Mouse (Mus musculus) embryonic fibroblast, embryonic 13.5 days (primary cell): ENCODE results near the gene Lamtor2. TPM values are rescaled to one million over a fixed set of nuclear protein-coding genes. Genes with fewer than 3 reads are reported as not detected.

Experiments
- H3K27ac ChIP-seq: 2 replicates; pipeline ENCODE4 v1.5.1; 2012; ENCODE audit warnings: low read length, control low read depth, inconsistent platforms; ENCODE audit not compliant: insufficient read depth
- H3K4me1 ChIP-seq: 2 replicates; pipeline ENCODE4 v1.6.1; 2011; ENCODE audit warnings: low read length; ENCODE audit not compliant: control insufficient read depth, insufficient read depth
- H3K4me3 ChIP-seq: 2 replicates; pipeline ENCODE4 v1.5.1; 2011; ENCODE audit warnings: mild to moderate bottlenecking, control low read depth, low read length; ENCODE audit not compliant: insufficient read depth
- CTCF ChIP-seq: IDR thresholded peaks from 2 replicates; pipeline ENCODE4 v1.5.1; 2011; ENCODE audit warnings: mild to moderate bottlenecking, control low read depth, low read length, moderate library complexity, borderline replicate concordance; ENCODE audit not compliant: insufficient read depth
- POLR2A ChIP-seq: IDR thresholded peaks from 2 replicates; pipeline ENCODE4 v1.6.1; 2011; ENCODE audit warnings: low read depth, mild to moderate bottlenecking, control low read depth, low read length, moderate library complexity
- polyA plus RNA-seq: library from polyadenylated mRNA; stranded (reverse); fragments of >200 nt; gene quantifications from 2 replicates; pipeline ENCODE4 v1.2.4, GENCODE M21; 2011; ENCODE audit warnings: low read depth; ENCODE audit not compliant: missing spikeins, insufficient read length

The Lamtor2 gene
- polyA plus RNA-seq, 1 experiment, result 74.4 TPM

- Histone ChIP-seq H3K27ac (no peak overlapping the region), H3K4me1 (no peaks in the 10 kb centered on the region), H3K4me3 (no peak overlapping the region)
- TF ChIP-seq POLR2A, result no peak
- TF ChIP-seq CTCF, result no peak
Observed at GRCm38 (mm10) chr3:88569093-88569492, 16.2 kb upstream of the Lamtor2 start.

DNA sequence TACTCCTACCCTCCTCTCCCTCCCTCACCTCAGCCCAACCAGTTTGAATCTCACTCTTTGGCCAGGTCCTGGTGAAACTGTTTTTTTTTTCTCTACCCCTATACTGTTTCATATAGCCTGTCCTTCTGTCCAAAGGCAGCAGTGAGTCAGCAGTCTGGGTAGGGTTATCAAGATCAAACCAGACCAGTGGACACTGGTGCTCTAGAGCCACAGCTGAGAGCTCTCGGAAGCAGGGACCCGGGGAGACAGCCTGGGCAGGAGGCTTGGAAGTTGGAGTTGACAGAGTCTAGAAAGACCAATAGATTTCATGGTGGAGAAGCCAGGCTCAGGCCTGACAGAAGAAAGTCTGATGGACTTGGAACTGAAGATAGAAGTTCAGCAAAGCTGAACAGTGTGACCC lies 15.7 kb upstream of the Lamtor2 start:
- TF ChIP-seq CTCF (no peak), POLR2A (no peak)
- H3K4me3 ChIP-seq, result no peak overlapping the region
- H3K4me1 ChIP-seq, result no peaks in the 10 kb centered on the region
- H3K27ac ChIP-seq, result no peak overlapping the region

- H3K27ac ChIP-seq, result no peak overlapping the region
- H3K4me1 ChIP-seq, result no peaks in the 10 kb centered on the region
- TF ChIP-seq POLR2A (no peak), CTCF (no peak)
- H3K4me3 ChIP-seq, result no peak overlapping the region
Observed at GRCm38 (mm10) chr3:88567892-88568291, 15.0 kb upstream of the Lamtor2 start.

- H3K27ac ChIP-seq, result no peak overlapping the region
- no peak overlapping the region for H3K4me3 ChIP-seq
- TF ChIP-seq CTCF (no peak), POLR2A (no peak)
- no peaks in the 10 kb centered on the region; the same call in 1 of the 2 replicates for H3K4me1 ChIP-seq
Observed at GRCm38 (mm10) chr3:88566536-88567061, 13.7 kb upstream of the Lamtor2 start.

DNA sequence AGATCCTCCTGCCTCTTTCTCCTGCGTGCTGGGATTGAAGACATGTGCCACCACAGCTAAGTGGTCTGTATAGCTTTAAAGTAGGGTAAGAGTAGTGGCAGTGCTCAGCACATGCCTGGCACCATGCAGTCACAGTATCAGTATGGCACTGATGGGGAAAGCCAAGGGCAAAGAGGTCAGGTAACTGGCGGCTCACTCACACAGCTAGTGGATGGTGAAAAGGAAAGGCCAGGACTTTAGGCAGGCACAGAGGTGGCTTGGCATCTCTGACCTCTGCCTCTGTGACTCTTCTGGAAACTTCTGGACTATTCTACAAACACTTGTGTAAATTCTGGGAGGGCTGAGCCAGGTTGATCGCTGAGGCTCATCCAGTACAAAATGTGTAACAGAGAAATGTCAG lies 13.2 kb upstream of the Lamtor2 start:
- no peak overlapping the region for H3K4me3 ChIP-seq
- H3K27ac ChIP-seq, result no peak overlapping the region
- TF ChIP-seq CTCF (no peak), POLR2A (no peak)
- H3K4me1 ChIP-seq, result no peaks in the 10 kb centered on the region; the same call in 1 of the 2 replicates

GRCm38 (mm10) chr3:88563966-88564365 lies 11.1 kb upstream of the Lamtor2 start:
- no peaks in the 10 kb centered on the region; the same call in 1 of the 2 replicates for H3K4me1 ChIP-seq
- H3K4me3 ChIP-seq, result no peak overlapping the region
- no peak for TF ChIP-seq POLR2A
- no peak for TF ChIP-seq CTCF
- H3K27ac ChIP-seq, result no peak overlapping the region

GRCm38 (mm10) chr3:88563442-88563841 lies 10.6 kb upstream of the Lamtor2 start:
- no peak overlapping the region for H3K27ac ChIP-seq
- TF ChIP-seq CTCF (no peak), POLR2A (no peak)
- no peak overlapping the region for H3K4me3 ChIP-seq
- no peaks in the 10 kb centered on the region; the same call in 1 of the 2 replicates for H3K4me1 ChIP-seq

DNA sequence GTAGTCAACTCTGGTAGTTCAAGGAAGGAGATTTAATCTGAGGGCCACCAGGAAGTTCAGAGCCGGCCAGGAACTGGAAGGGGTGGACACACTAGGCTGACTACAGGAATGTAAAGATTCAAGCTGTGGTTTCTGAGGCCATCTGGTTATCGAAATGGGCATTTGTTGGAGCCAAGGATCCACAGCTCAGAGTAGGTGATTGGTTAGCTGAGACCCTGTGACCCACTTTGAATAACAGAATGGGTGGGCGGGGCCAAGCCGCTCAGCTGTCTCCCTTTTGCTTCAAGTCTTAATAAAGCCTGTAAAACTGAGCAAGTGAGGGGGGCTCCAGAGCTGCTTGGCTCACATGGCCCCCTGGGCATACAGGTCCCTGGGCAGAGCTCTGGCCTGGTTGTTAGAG lies 9.1 kb upstream of the Lamtor2 start:
- H3K4me1 ChIP-seq, result no peaks in the 10 kb centered on the region; the same call in 1 of the 2 replicates
- no peak overlapping the region for H3K27ac ChIP-seq
- TF ChIP-seq POLR2A (no peak), CTCF (no peak)
- no peak overlapping the region for H3K4me3 ChIP-seq

DNA sequence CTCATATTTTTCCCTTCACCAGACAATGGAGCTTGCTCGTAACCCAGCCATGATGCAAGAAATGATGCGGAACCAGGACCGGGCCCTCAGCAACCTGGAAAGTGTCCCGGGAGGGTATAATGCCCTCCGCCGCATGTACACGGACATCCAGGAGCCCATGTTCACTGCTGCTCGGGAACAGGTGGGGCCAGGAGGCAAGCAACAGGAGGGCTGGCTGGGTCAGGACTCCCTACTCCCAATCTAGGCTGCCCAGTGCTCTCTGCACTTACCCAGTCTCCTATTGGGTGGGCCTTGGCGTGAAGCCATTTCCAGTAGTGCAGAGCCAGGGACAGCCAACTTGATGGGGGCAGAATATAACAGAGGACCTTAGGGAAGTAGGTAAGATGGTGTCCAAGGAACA lies 6.7 kb upstream of the Lamtor2 start:
- no peak overlapping the region for H3K4me3 ChIP-seq
- H3K27ac ChIP-seq, result no peak overlapping the region
- no peak for TF ChIP-seq CTCF
- TF ChIP-seq POLR2A, result no peak

DNA sequence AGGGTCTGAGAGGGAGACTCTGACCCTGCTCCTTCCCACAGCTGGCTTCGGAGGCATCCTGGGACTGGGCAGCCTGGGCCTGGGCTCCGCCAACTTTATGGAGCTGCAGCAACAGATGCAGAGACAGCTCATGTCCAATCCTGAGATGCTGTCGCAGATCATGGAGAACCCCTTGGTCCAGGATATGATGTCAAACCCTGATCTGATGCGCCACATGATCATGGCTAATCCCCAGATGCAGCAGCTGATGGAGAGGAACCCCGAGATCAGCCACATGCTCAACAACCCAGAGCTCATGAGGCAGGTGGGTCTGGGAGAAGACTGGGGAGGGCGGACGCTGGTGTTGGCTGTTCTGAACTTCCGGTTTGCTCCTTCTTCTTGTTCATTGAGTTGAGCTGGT lies 3.7 kb upstream of the Lamtor2 start:
- H3K4me1 ChIP-seq, result no peaks in the 10 kb centered on the region
- no peak overlapping the region for H3K27ac ChIP-seq
- TF ChIP-seq CTCF, result no peak
- no peak for TF ChIP-seq POLR2A
- H3K4me3 ChIP-seq, result no peak overlapping the region

More for the DNA sequence above, 6.7 kb upstream of the Lamtor2 start:
- no peaks in the 10 kb centered on the region; the same call in 1 of the 2 replicates for H3K4me1 ChIP-seq

GRCm38 (mm10) chr3:88555731-88556130 lies 2.9 kb upstream of the Lamtor2 start:
- H3K4me1 ChIP-seq, result no peaks in the 10 kb centered on the region
- TF ChIP-seq POLR2A (no peak), CTCF (no peak)
- no peak overlapping the region for H3K27ac ChIP-seq
- H3K4me3 ChIP-seq, result no peak overlapping the region
